Mouse (Mus musculus) retina, postnatal 7 days (tissue): Measurements from ENCODE around the gene Rack1.

Experiments
- DNase-seq: peaks from one replicate; pipeline ENCODE4 v3.0.0-alpha.2; 2012; ENCODE audit warnings: low read depth, low spot score

The Rack1 gene

DNA sequence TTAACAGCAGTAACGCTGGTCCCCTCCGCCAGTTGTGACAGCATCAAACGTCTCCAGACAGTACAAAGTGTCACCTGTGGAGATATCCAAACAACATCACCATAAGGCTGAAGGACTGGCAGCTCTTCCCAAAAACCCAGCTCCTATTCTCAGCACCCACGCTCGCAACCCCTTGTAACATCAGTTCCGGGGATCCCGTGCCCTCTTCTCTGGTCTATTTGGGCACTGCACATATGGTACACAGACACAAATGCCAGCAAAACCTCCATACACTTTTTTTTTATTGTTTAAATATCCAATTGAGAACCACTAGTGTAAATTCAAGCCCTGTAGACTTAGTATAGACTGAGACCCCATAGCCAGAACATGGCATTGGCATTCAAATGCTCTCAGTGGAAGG is 4.9 kb upstream of the Rack1 start:
- DNase-seq, result no peak

DNA sequence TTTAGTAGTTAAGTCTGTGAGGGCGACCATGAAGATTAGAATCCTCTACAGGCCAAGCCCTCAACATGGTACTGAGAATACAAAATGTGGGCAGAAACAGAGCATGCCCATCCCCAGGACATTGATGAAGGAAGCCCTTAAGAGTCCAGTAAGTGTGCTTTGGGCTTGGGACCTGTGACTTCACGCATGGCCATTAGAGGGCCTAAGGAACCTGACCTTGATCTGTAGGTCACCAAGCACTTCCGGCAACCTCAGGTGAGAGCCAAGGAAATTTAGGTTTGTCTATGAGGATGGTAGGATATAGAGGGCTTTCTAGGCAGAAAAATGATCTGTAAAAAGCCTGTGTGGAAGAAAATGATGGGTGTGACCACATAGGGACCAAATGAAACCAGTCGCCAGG is 3.8 kb upstream of the Rack1 start:
- no peak for DNase-seq

DNA sequence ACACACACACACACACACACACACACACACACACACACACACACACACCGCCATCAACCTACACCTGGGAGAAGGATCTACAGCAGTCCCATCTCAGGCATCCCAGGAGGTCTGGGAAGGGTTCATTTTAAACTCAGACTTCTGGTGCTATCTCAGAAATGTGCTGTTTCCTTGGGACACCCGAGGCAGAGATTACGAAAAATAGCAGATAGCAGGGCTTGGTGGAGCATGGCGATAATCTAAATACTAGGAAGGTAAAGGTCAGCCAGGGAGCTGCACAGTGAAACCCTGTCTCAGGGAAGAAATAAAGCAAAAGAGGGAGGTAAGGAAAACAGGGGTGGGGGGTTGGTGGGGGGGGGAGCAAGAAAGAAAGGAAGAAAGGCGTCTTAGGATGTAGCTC is 2.8 kb upstream of the Rack1 start:
- no peak for DNase-seq

DNA sequence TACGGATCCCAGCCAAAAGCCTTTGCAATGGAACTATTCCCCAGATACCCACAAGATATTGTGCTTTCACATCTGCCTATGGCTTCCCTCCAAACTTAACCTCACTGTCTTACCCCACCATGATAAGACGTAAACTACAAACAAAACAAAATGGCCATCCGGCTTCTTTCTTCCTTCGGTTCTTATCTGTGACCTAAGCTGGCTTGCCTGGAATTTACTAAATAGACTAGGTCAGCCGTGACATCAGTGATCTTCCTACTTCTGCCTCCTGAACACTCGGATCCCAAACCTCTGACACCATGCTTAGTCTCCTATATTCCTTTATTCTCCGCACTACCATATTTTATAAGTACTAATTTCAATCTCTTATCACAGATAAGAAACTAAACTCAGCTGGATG is 1.8 kb upstream of the Rack1 start:
- no peak for DNase-seq

DNA sequence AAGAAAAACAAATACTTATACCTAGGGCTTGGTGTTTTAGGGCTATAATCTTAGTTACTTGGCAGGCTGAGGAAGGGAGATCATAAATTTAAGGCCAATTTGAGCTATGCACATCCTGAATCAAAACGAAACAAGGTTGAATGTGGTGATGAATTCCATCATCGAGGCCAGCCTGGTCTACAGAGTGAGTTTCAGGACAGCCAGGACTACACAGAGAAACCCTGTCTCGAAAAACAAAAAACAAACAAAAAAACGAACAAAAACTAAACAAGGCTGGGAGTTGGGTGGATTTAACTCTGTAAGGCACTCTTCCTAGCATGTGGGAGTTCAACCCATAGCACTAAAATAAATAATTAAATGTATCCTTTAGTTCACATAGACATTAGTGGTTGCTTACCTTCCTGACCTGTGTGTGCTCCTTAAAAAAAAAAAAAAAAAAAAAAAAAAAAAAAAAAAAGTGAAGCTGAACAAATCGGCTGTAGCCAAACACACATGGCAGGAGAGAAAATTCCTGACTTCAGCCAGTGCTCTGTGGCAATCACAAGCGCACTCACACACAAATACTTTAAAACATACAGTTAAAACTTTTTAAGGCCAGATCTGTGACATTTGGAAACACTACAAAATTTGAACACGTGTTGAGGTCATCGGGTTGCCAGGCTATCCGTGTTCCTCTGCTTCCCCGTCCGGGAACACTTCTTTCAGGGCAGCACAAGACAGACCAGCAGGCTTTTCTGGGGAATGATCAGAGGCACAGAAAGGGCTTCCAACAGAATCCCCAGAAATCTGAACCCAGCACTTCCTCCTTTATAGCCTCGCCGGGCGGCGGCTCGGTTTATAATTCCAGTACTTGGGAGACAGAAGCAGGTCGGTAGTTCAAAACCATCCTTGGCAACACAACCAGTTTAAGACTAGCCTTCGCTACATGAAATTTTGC is 880 bp upstream of the Rack1 start:
- DNase-seq, result no peak

DNA sequence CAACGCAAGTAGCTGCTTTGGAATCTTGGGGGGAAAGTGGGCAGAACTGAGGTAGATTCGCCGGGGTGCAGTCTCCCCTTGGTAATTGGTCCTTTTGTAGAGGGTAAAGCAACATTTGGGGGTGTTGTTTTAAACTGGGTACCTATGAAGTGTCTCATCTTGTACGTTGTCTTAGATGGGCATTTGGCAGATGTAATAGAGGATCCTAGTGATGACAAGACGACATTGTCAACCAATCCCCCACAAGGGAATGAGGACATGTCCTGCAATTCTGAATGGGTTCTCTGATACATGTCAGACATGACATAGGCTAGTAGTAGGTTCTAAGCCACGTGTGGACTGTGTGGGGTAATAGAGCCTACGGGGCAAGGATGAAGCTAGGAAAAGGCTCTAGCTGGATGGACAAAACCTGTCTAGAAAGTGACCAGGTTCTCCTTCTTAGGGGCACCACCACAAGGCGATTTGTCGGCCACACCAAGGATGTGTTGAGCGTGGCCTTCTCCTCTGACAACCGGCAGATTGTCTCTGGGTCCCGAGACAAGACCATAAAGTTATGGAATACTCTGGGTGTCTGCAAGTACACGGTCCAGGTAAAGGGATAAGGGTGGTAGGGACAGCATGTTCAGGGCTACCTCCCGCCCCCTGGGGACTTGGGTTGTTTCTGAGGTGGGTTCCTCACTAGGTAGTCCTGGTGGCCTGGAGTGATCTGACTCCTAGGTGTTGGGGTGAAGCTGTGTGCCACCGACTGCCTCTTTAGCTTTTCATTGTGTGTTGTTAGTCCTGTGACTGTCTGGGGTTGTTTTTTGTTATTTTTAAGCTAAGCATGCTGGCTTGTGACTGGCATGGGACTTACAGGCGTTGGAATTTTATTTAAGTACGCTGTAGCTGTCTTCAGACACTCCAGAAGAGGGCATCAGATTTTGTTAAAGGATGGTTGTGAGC is 2.0 kb downstream of the Rack1 start:
- no peak for DNase-seq

DNA sequence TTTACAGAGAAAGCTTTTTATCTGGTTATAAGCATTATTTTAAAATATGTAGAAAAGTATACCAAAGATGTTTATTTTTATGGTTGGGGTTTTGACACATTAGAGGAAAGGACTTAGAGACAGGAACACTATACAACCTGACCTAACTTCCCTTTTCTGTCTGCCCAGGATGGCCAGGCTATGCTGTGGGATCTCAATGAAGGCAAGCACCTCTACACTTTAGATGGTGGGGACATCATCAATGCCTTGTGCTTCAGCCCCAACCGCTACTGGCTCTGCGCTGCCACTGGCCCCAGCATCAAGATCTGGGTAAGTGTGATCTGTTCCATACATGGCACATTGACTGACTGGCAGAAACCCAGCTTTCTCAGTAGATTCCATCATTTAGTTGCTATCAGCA is 3.9 kb downstream of the Rack1 start:
- DNase-seq, result no peak

DNA sequence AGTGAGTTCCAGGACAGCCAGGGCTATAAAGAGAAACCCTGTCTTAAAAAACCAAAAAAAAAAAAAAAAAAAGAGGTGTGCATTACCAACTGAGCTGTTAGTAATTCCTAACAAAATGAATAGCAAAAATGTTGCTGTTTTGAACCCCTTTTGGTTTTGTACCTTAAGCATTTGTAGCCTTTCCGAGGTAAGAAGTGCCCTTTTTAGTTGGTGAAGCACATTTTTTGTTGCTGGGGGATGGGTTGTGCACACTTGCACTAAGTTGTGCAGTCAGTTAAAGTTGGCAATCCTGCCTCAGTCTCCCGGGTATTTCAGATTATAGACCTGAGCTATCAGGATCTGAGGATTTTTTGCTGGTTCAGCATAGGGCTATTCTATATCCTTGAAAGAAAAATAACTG is 4.8 kb downstream of the Rack1 start:
- no peak for DNase-seq

DNA sequence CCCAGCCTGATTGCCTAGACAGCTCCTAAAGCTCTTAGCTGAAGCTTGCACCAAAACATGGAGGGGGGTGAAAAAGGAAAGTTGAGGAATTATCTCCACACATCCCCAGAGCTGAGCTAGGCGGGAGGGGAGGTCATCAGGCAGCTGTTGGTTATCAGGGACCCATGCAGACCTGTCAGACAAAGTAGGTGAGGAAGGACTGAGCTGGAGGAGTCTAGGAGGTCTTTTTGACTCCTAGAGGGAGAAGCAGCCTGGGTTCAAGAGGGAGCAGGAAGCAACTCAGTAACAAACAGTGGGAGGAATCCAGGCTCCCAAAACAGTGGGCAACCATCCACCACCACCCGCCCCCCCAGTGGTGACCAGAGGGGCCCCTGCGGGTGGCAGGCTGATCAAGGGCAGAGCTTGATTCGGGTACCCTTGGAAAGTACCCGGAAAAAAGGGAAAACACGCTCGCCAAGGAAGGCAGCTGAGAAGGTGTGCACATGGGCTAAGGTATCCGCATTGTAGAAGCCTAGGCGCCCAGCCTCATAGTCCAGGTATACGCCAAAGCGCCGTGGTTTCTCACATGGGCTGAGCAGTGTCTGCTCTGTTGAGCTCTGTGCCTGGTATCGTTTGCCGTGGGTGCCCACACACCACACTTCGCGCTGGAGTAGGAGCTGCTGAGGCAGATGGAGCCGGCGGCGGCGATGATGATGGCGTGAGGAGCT is 6.9 kb downstream of the Rack1 start:
- no peak for DNase-seq

DNA sequence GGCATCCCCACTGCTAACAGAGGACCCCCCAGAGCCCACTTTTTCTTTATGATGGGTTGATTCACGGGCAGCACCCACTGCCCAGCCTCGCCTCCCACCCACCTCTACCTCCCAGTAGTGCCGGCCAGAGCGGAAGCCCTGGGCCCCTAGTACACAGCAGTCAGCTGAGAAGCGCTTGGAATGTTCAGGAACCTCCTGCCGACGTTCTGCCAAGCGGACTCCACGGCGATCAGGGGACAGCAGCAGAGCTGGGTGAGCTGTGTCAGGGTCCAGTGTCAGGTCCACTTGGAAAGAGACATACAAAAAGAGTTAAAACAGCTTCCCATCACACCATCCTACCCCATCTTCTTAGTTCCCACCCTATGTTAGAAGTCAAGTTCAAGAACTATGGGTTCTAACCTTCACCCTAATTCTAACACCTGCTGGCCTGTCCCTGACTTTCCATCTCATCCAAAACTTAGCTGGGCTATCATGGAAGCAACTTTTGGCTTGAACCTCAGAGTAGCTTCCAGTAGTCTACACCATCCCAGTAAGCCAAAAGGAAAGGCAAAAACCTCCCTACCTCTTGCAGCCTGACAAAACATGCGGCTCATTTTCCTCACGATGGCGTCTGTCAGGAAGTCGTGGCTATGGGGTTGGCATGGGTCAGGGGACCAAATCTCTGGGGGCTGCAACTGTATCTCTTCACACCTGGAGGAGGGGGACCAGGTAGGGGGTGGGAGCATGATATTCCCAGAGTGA is 7.6 kb downstream of the Rack1 start:
- no peak for DNase-seq

DNA sequence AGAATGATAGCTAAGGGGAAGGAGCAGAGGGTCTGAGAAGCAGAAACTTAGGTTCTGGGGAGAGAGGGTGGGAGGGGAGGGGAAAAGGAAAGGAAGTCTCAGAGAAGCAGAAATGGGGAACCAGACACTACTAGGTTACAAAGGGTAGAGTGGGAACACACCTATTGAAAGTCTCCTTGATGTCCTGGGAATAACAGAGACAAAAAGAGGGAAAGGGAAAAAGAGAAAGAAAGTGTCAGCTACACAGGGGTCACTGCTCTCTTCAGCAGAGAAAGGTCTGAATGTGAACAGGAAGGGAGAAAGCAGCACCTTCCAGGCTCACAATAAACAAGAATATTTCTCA is 8.1 kb downstream of the Rack1 start:
- no peak for DNase-seq

DNA sequence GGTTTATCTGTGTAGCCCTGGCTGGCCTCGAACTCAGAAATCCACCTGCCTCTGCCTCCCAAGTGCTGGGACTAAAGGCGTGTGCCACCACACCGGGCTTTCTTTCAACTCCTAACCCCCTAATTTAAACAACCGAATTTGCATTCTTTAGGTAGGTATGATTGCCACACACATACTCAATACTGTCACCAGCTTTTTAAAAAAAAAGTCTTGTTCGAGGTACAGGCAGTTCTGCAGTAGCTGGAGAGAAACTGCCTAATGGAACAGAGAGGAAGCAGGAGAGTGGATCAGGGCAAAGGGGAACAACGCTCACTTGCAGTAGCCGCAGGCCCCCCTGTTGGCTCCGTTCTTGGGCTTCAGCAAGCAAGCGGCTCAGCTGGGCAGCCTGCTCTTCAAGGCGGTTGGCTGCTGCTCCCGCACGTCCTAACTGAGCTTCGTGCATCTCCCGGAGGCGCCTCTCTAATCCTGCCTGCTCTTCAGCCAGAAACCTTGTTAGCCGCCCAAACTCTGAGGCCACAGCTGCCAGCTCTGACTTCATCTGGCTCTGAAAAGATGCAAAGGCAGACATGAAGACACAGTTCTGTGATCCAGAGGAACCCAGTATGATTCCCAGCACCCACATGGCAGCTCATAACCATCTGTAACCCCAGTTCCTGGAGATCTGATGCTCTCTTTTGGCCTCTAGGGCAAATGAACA is 8.8 kb downstream of the Rack1 start:
- DNase-seq, result no peak

DNA sequence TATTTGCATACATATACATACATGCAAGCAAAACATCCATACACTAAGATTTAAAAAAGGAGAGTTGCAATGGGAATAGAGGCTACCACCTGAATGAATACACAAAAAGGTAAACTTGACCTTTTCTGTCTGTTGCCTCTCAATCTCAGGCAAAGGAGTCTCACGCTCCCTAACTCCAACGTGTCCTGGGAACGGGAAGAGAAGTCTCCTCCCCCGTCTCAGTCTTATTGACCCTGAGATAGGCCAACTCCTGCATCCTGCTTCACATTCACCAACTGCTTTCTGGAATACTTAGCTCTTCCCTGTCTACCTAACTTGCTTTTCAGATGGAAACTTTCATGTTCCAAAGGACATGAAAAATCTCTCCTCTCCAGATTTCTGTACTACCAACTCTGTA is 9.3 kb downstream of the Rack1 start:
- no peak for DNase-seq

DNA sequence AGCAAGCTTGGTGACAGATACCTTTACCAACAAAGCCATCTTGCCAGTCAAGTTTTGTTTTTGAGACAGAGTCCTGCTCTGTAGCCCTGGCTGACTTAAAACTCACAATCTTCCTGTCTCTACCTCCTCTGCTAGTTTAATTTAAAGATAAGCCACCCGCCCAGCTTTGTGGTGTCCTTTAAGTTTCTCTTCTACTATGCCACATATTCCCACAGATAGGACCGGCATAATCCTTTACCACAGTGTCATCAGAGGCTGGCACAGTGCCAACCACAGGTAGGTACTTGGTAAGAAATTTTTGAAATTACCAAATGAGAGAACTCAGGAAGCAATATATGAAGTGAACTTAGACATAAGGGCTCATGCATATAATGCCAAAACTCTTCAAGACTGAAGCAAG is 10.0 kb downstream of the Rack1 start:
- DNase-seq, result no peak

DNA sequence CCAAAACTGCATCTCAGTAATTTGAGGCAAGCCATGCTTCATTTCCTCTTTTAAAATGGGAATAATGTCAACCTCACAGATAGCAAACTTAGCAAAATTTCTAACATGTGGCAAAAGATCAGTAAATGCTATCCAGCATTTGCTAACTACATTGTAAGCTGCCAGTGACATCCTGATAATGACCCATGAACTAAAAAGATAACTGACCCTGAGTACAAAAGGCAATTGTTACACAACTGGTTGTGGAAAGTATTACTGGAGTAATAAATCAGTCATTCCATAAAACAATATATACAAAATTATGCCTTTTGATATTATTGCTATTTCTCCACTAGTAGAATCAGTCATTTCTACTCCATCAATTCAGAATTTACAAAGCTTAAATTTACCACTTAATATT is 13.7 kb downstream of the Rack1 start:
- no peak for DNase-seq

DNA sequence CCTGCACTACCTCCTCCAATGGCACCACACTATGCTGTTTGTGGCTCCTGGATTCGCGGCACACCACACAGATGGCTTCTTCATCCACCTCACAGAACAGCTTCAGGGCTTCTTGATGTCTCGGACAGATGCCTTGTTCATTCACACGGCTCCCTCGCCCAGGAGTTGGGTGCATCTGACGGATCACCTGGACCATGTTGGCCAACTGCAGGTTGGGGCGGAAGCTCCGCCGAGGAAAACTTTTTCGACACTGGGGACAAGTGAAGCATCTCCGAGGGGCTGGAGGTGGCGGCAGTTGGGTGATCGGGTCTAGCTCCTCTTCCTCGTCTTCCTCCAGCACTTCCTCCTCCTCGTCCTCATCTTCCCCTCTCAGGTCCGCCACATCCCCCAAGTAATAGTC is 15.7 kb downstream of the Rack1 start:
- DNase-seq, result no peak

DNA sequence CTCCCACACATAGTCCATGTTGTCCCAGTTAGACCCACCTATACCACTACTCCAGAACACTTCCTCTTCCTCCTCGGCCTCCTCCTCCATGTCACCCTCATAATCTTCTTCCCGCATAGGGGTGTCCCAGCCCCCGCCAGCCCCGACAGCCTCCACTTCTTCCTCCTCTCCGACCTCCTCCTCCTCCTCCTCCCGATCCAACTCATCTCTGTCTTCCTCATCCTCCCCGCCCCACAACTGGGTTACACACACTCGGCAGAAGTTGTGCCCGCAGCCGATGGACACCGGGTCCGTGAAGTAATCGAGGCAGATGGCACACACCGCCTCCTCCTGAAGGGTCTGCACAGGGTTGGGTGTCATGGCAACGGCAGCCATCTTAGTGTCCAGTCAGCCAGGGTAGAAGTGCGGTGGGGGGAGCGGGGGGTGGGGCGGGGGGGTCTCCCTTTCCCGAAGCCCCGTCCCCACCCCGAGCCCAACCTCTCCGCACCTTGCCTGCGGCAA is 16.2 kb downstream of the Rack1 start:
- no peak for DNase-seq

DNA sequence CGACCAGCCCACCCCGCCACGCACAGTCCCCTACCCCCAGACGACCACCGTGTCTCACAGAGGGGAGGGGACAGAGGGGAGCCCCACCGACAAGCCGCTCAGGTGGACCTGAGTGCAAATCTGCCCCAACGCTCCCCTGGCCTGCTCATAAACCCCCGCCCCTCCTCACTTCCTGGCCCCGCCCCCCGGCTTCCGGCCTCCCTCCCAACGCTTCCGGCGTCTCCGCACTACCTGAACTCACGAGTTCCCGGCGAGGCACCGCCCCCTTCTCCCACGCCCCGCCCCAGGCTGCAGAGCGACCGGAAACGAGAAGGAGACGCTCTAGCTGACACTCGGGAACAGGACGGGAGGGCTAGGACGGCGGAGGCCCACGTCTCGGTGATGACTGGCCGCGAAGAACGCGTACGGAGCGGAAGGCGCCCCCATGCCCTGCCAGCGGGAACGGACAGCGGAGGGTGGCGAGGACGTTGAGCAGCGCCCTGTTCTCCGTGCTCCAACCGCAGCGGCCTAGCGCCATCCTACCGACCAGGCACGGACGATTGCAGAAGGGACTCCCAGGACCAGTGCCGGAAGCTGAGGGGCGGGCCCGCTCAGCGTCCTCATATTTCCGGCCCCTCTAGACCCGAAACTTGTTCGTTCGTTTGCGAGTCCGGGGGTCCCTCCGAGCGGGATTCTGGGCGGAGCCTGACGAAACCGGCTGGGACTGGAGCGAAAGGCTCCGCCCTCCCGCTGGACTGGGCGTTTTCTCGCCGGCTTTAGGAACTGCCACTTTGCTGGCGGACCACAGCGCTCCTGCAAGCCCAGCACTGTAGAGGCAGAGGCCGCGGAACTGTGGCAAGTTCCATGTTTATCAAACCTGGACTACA is 16.9 kb downstream of the Rack1 start, which contains the start of gene Trim41:
Trim41 (minus strand) TSS at position 554 of the 866 bp plus-strand sequence.
- DNase-seq, result peak; percentile 99

DNA sequence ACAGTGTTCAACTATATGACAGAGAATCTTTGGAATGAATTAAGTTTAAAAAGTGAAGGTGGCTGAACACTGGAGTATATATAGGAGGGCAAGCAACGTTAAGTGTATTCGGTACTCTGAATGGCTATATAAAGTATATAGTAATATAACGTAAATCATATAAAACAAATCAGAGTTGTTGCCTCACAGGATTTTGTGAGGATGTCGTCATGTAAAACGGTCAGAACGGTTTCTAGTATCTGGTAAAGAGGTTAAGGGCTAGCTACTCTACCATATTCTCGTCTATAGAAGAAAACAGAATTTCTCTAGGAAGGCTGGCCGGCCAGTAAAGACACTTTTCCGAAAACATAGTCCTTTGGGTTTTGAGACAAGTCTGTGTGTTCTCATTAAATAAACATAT is 17.7 kb downstream of the Rack1 start:
- DNase-seq, result no peak

DNA sequence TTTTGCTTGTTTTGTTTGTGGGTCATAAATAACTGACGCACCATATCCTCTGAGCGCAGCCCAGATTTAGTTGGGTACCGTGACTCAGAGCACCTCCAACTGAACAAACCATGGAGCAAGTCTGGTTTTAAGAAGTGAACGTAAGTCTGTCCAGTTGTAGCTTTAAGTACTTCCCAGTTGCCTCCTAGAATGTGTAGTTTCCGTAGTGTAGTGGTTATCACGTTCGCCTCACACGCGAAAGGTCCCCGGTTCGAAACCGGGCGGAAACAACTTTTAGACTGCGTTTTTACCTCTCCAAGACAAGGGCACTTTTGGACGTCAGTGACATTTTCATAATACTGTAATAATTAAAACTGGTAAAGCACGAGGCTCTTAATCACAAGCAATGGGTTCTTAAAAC is 18.2 kb downstream of the Rack1 start:
- DNase-seq, result peak; percentile 88
